Mouse (Mus musculus) megakaryocyte, embryonic 14.5 days (primary cell): ENCODE results near the gene Ager. TPM values are rescaled to one million over a fixed set of nuclear protein-coding genes. Genes with fewer than 3 reads are reported as not detected.

Experiments
- H3K27me3 ChIP-seq: replicated peaks from 2 replicates; pipeline ENCODE3; 2012; ENCODE audit warnings: inconsistent platforms
- H3K36me3 ChIP-seq: replicated peaks from 2 replicates; pipeline ENCODE3; 2012; ENCODE audit warnings: low read length, inconsistent platforms, mixed read lengths
- H3K4me1 ChIP-seq: 2 replicates; pipeline ENCODE4 v1.6.1; 2012; ENCODE audit warnings: inconsistent platforms
- H3K4me3 ChIP-seq: replicated peaks from 2 replicates; pipeline ENCODE3; 2012; ENCODE audit warnings: moderate library complexity, mild to moderate bottlenecking, inconsistent platforms
- H3K9me3 ChIP-seq: 2 replicates; pipeline ENCODE4 v1.6.1; 2012; ENCODE audit warnings: inconsistent platforms
- FLI1 ChIP-seq: IDR thresholded peaks from 2 replicates; pipeline ENCODE4 v1.6.1; 2012; ENCODE audit warnings: low read length, inconsistent platforms, mixed read lengths
- GATA1 ChIP-seq: IDR thresholded peaks from 3 replicates; pipeline ENCODE4 v1.6.1; 2012; ENCODE audit warnings: mixed read lengths, low read length, inconsistent platforms, borderline replicate concordance
- polyA plus RNA-seq: library from polyadenylated mRNA; stranded (reverse); fragments of >175 nt; gene quantifications from 2 replicates; pipeline ENCODE4 v1.2.3, GENCODE M21; 2012; ENCODE audit warnings: low replicate concordance; ENCODE audit not compliant: insufficient read depth

Ager gene
- polyA plus RNA-seq, 1 experiment, result 32.8 TPM

DNA sequence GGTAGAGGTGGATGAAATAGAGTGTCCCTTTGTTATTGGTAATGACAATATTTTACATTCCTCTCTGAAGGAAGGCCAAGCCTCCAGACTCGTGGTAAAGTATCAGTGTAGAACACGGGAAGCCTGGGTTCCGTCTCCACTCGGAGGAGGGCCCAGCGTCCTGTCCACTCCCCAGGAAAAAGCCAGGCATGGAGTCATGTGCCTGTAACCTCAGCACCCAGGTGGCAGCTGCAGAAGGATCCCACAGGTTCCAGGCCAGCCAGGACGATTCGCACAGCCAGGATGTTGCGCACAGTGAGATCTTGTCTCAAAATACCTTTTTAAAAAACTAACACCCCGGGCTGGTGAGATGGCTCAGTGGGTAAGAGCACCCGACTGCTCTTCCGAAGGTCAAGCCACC lies 34.3 kb upstream of the Ager start:
- Histone ChIP-seq H3K9me3 (peaks cover 6% of the 10 kb centered on the region), H3K4me1 (peaks cover 16% of the 10 kb centered on the region), H3K27me3 (peaks cover 52% of the 10 kb centered on the region), H3K36me3 (no peaks in the 10 kb centered on the region), H3K4me3 (no peak overlapping the region)
- TF ChIP-seq FLI1, result no peak
- no peak for TF ChIP-seq GATA1

DNA sequence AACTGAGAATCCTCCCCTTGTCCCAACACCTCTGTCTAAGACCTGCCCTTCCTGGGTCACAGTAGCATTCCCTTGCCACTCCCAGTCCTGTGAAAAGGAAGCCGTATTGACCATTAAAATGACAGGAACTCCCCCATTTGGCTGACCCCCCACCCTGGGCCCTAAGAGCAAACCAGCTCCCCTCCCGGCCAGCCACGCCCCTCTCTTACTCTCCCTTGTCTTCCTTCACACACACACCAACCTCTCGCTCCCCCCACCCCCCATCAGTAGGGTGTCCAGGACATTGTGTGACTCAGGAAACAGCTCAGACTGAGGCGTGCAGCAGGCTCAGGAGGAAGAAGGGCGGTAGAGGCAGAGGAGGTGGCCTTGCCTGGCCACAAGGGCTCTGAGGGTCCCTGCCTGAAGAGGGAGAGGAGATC lies 33.6 kb upstream of the Ager start, which contains the start of gene Notch4:
TSS of gene Notch4 (plus strand) at position 266 of the 419 bp plus-strand sequence.
- peaks cover 16% of the 10 kb centered on the region for H3K4me1 ChIP-seq
- peak within 1 kb of the TSS; percentile 59 for H3K4me3 ChIP-seq
- no peaks in the 10 kb centered on the region for H3K36me3 ChIP-seq
- peaks cover 51% of the 10 kb centered on the region for H3K27me3 ChIP-seq
- TF ChIP-seq GATA1 (no peak), FLI1 (no peak)
- H3K9me3 ChIP-seq, result peaks cover 6% of the 10 kb centered on the region

DNA sequence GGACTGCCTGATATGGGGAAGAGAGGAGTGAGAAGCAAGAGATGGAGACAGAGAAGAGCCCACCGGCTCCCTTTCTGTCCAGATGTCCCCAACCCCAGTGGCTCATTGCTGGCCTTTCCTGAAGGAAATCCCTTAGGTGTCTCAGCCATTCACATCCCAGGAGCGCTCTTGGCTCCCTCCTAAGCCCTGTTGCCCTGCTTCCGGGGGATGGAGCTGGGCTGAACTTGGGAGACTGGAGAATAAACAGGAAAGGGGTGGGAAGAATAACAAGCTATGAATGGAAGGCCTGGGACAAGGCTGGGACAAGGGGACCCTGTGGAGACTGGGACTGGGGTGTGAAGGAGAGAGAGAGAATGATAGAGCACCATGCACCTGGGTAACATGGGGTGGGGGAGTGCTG lies 32.9 kb upstream of the Ager start:
- TF ChIP-seq FLI1 (no peak), GATA1 (no peak)
- Histone ChIP-seq H3K4me3 (no peak overlapping the region), H3K27me3 (peaks cover 51% of the 10 kb centered on the region), H3K9me3 (peaks cover 6% of the 10 kb centered on the region), H3K36me3 (no peaks in the 10 kb centered on the region), H3K4me1 (peaks cover 16% of the 10 kb centered on the region)

DNA sequence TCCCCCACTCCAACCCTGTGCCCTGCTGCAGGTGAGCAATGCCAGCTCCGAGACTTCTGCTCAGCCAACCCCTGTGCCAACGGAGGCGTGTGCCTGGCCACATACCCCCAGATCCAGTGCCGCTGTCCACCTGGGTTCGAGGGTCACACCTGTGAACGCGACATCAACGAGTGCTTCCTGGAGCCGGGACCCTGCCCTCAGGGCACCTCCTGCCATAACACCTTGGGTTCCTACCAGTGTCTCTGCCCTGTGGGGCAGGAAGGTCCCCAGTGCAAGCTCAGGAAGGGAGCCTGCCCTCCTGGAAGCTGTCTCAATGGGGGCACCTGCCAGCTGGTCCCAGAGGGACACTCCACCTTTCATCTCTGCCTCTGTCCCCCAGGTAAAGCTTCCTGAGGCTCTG lies 30.4 kb upstream of the Ager start:
- TF ChIP-seq GATA1 (no peak), FLI1 (no peak)
- H3K4me3 ChIP-seq, result no peak overlapping the region
- H3K4me1 ChIP-seq, result peaks cover 11% of the 10 kb centered on the region
- peaks cover 13% of the 10 kb centered on the region for H3K9me3 ChIP-seq
- H3K36me3 ChIP-seq, result no peaks in the 10 kb centered on the region
- peaks cover 72% of the 10 kb centered on the region for H3K27me3 ChIP-seq

DNA sequence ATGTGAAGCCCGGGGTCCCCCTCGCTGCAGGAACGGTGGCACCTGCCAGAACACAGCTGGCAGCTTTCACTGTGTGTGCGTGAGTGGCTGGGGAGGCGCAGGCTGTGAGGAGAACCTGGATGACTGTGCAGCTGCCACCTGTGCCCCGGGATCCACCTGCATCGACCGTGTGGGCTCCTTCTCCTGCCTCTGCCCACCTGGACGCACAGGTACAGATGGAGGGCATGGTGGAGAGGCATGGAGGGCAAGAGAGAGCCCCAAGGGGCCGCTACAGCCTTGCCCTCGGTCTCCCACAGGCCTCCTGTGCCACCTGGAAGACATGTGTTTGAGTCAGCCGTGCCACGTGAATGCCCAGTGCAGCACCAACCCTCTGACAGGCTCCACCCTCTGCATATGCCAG lies 29.2 kb upstream of the Ager start:
- H3K27me3 ChIP-seq, result peaks cover 70% of the 10 kb centered on the region
- peak overlapping the region; percentile 31 for H3K4me3 ChIP-seq
- TF ChIP-seq FLI1 (no peak), GATA1 (no peak)
- H3K36me3 ChIP-seq, result no peaks in the 10 kb centered on the region
- H3K9me3 ChIP-seq, result peaks cover 14% of the 10 kb centered on the region
- peaks cover 11% of the 10 kb centered on the region for H3K4me1 ChIP-seq

DNA sequence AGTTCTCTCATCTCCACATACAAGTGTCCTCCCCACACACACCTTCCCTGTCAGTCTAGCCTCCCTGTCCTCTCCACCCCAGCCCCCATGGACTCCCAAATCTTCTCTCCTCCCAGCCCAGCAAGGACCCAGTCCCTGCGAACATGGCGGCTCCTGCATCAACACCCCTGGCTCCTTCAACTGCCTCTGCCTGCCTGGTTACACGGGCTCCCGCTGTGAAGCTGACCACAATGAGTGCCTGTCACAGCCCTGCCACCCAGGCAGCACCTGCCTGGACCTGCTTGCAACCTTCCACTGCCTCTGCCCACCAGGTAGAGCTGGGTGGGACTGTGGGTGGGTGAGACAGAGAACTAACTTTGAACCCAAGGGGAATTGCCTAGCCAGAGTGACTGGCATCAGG lies 27.7 kb upstream of the Ager start:
- H3K4me1 ChIP-seq, result peaks cover 3% of the 10 kb centered on the region; the same call in 1 of the 2 replicates
- H3K4me3 ChIP-seq, result no peak overlapping the region
- TF ChIP-seq GATA1 (no peak), FLI1 (no peak)
- H3K36me3 ChIP-seq, result no peaks in the 10 kb centered on the region
- peaks cover 14% of the 10 kb centered on the region for H3K9me3 ChIP-seq
- H3K27me3 ChIP-seq, result peaks cover 71% of the 10 kb centered on the region

DNA sequence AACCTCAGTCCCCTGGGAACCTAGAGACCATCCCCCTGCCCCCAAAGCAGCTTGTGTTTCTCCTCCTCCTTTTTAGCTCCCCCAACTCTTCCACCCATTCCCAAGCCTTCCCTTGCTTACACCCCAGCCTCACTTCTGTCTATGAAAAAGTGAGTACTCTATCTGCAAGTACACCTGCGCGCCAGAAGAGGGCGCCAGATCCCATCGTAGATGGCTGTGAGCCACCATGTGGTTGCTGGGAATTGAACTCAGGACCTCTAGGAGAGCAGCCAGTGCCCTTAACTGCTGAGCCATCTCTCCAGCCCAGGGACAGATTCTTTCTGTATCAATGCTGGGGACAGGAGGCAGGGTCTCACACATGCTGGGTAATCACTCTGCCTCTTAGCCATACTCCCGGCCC lies 25.8 kb upstream of the Ager start:
- H3K4me1 ChIP-seq, result peaks cover 3% of the 10 kb centered on the region; the same call in 1 of the 2 replicates
- TF ChIP-seq FLI1 (no peak), GATA1 (no peak)
- peaks cover 8% of the 10 kb centered on the region; the same call in 1 of the 2 replicates for H3K9me3 ChIP-seq
- H3K36me3 ChIP-seq, result no peaks in the 10 kb centered on the region
- no peak overlapping the region for H3K4me3 ChIP-seq
- H3K27me3 ChIP-seq, result peaks cover 63% of the 10 kb centered on the region

DNA sequence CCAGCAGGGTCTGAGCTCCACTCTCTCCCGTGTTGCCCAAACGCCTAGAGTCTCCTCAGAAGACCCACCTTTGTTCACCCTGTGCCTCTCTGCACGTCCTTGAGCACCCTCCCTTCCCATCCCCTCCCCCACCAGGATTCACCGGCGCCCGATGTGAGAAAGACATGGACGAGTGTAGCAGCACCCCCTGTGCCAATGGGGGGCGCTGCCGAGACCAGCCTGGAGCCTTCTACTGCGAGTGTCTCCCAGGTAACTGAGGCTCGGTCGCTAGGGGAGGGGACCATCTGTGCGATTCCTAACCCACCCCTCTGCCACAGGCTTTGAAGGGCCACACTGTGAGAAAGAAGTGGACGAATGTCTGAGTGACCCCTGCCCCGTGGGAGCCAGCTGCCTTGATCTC lies 25.3 kb upstream of the Ager start:
- no peak for TF ChIP-seq FLI1
- no peak for TF ChIP-seq GATA1
- peaks cover 8% of the 10 kb centered on the region; the same call in 1 of the 2 replicates for H3K9me3 ChIP-seq
- H3K27me3 ChIP-seq, result peaks cover 58% of the 10 kb centered on the region
- peaks cover 3% of the 10 kb centered on the region; the same call in 1 of the 2 replicates for H3K4me1 ChIP-seq
- no peaks in the 10 kb centered on the region for H3K36me3 ChIP-seq
- no peak overlapping the region for H3K4me3 ChIP-seq

DNA sequence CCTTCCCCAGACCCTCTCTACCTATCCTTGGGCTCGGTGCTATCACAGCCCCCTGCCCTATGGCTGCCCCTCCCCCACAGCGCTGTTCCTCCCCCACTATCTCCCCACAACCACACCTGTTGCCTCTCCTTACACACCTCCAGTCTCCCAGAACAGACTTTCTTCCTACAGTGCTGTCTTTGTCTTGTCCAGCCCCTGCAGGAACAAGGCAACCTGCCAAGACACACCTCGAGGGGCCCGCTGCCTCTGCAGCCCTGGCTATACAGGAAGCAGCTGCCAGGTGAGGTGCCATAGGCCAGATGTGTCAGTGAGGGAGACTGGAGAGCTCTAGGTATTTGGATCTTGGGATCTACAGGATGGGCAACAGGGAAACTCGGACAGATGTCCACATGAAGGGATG lies 21.1 kb upstream of the Ager start:
- TF ChIP-seq GATA1 (no peak), FLI1 (no peak)
- H3K27me3 ChIP-seq, result peaks cover 47% of the 10 kb centered on the region
- H3K4me1 ChIP-seq, result no peaks in the 10 kb centered on the region
- no peaks in the 10 kb centered on the region for H3K36me3 ChIP-seq
- H3K9me3 ChIP-seq, result peaks cover 8% of the 10 kb centered on the region; the same call in 1 of the 2 replicates
- no peak overlapping the region for H3K4me3 ChIP-seq

DNA sequence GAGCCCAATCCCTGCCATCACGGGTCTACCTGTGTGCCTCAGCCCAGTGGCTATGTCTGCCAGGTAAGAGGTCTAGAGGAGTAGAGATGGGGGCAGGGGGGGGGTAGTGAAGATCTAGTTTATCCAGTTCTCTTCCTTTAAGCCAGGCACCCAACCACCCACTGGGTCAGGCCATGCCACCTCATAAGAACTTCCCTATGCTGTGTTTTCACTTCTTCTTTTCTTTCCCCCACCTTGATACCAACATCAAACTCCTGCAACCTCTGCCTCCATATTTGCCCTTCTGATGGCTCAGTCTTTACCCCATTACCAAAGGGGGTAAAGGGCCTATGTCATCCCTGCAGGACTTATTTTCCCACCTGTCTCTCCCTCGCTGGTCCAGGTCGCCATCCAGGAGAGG lies 19.6 kb upstream of the Ager start:
- H3K4me1 ChIP-seq, result no peaks in the 10 kb centered on the region
- H3K36me3 ChIP-seq, result no peaks in the 10 kb centered on the region
- TF ChIP-seq FLI1 (no peak), GATA1 (no peak)
- no peak overlapping the region for H3K4me3 ChIP-seq
- H3K27me3 ChIP-seq, result peaks cover 54% of the 10 kb centered on the region
- no peaks in the 10 kb centered on the region for H3K9me3 ChIP-seq

DNA sequence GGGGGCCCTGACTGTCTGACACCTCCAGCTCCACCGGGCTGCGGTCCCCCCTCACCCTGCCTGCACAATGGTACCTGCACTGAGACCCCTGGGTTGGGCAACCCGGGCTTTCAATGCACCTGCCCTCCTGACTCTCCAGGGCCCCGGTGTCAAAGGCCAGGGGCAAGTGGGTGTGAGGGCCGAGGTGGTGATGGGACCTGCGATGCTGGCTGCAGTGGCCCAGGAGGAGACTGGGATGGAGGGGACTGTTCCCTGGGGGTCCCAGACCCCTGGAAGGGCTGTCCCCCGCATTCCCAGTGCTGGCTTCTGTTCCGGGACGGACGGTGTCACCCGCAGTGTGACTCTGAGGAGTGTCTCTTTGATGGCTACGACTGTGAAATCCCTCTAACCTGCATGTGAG lies 15.1 kb upstream of the Ager start:
- no peak overlapping the region for H3K4me3 ChIP-seq
- no peaks in the 10 kb centered on the region for H3K36me3 ChIP-seq
- TF ChIP-seq FLI1 (no peak), GATA1 (no peak)
- no peaks in the 10 kb centered on the region for H3K9me3 ChIP-seq
- H3K27me3 ChIP-seq, result peaks cover 47% of the 10 kb centered on the region
- H3K4me1 ChIP-seq, result peaks cover 10% of the 10 kb centered on the region
